Mouse (Mus musculus) cerebellum, adult 2 months (tissue): ENCODE measurements around the gene Elovl5.

Experiments used
- CTCF ChIP-seq: fragments of 200-500 bp; IDR thresholded peaks from 2 replicates; pipeline ENCODE4 v1.5.1; 2011; ENCODE audit warnings: low read depth, mild to moderate bottlenecking, control low read depth, low read length, moderate library complexity, borderline replicate concordance; ENCODE audit not compliant: insufficient read depth
- POLR2A ChIP-seq: fragments of 200-500 bp; IDR thresholded peaks from 2 replicates; pipeline ENCODE4 v1.6.1; 2011; ENCODE audit warnings: low read length, control low read depth, borderline replicate concordance; ENCODE audit not compliant: insufficient read depth

DNA sequence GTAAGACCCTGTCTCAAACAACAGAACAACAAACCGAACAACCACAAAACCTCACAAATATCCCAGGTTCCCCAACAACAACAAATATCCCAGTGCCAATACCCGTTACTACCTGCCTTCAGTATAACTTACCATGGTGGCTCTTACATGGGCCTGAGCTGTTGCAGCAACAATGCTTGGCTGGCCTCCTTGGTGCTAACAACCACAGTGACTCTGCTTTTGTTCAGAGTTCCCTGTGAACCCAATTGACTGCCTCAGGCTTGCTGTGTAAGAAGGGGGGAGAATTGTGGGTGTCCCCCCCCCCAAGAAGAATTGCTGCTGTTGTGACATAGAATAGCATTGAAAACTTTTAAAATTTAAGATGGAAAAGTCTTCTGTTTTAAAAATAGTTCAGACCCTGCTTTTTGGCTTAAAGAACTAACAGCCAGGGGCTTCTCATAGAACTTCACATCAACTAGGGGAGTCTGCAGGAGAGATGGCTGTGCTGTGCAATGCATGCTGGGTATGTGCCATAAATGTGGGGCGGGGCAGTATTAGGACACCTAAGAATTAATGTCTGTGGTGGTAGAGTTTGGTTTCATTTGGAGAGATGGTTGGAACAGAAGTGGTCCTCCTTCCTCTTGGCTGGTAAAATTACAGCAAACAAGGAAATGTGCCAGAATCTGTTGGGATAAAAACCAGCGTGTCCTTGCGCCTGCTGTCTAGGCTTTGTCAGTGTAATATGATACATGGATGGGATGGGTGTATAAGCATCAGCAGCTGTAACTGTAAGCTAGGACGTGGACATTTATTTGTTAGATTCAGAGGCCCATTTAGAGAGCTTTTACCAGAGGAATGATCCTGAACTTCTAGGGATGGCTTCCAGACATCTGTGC is 28.9 kb downstream of the Elovl5 start:
- TF ChIP-seq CTCF (no peak), POLR2A (no peak)
